Mouse (Mus musculus) ovary, postnatal 14 days (tissue): Measurements from ENCODE around the gene Olfr390.

Experiments
- DNase-seq: peaks from one replicate; pipeline ENCODE4 v3.0.0; 2022; ENCODE audit warnings: low spot score

The Olfr390 gene

DNA sequence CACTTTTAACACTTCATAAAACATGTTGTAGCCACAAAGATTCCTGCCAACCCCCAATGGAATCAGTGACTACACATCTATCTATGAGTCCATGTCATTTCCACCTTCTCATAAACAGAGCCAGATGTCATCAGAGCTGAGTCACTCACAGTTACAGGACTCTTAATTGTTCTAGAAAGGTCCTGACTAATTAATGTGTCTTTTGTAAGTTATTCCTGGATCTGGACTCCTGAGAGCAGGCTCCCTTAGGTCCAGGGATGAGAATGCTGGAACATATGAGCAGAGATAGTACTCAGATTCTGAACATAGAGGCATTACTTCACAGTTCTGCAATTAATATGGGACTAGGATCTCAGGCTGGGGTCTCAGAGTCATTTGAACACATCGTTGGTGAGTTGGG is at the start of gene Olfr390:
Gene Olfr390 (plus strand): TSS at position 301 of the 400 bp plus-strand sequence.
- DNase-seq, result no peak

DNA sequence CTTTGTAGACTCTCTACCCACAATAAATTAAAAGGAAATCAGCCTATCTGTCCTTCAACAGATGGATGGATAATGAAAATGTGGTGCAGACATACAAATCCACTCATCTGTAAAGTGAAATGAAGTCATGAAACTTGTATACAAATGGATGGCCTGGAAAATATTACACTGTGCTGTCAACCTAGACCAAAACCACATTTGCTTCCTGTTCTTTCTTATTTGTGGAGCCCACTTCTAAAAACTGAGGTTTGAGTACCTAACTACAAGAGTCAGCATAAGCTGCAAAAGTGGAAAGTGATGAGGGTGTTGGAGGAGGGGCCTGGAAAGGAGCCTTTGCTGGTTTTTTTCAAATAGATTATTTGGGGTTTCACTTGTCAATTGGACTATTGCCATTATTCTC is 23.6 kb upstream of the Olfr390 start:
- no peak for DNase-seq

DNA sequence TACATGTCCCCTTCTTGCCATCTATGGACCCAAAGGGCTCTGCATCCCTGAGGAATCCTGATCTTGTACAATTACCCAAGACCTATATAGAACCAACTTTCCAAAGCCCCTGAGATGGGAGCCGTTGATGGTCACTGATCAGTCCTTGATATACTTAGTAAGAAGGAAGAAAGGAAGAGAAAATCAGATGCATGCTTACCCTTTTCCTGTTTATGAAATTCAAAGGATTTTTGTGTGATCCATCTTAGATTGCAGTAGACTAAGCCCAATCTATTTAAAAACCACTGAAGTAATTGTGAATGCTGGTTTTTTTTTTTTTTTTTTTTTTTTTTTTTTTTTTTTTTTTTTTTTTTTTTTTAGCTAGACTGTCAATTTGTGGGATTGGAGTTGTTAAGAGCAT is 2.2 kb upstream of the Olfr390 start, which contains the start of gene Olfr389:
Gene Olfr389 (minus strand): TSS at position 101 of the 400 bp plus-strand sequence.
- DNase-seq, result no peak

GRCm38 (mm10) chr11:73802952-73803351 is 20.2 kb downstream of the Olfr390 start, which contains the start of gene Olfr391-ps:
Gene Olfr391-ps (minus strand): TSS chr11:73803052.
- DNase-seq, result no peak

DNA sequence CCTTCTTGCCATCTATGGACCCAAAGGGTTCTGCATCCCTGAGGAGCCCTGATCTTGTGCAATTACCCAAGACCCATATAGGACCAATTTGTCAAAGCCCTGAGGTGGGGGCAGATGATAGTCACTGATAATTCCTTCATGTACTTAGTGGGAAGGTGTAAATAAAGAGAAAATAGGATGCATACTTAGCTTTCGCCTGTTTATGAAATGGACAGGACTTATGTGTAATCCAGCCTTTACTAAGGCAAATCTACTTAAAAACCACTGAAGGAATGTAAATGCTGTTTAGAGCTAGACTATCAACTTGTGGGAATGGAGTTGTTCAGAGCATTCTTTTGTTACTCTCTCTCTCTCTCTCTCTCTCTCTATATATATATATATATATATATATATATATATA is 34.2 kb downstream of the Olfr390 start, which contains the start of gene Olfr392:
Gene Olfr392 (minus strand): TSS at position 101 of the 400 bp plus-strand sequence.
- DNase-seq, result no peak
